Mouse (Mus musculus) liver, embryonic 16.5 days (tissue): ENCODE measurements around the gene Mthfd1. TPM values are rescaled to one million over a fixed set of nuclear protein-coding genes. Genes with fewer than 3 reads are reported as not detected.

Source experiments
- ATAC-seq: fragments of 200-750 bp; cut with Nextera tagmentation; 2 replicates; pipeline ENCODE4 v1.8.0; 2017; ENCODE audit warnings: low read depth, mild to moderate bottlenecking, moderate number of reproducible peaks, moderate library complexity
- H3K27ac ChIP-seq: fragments of 300-500 bp; sonication (generic); 2 replicates; pipeline ENCODE4 v1.5.1; 2014; ENCODE audit warnings: mild to moderate bottlenecking, low read length
- H3K27me3 ChIP-seq: fragments of 300-500 bp; sonication (generic); 2 replicates; pipeline ENCODE4 v1.6.1; 2014; ENCODE audit warnings: low read depth, low read length, mixed read lengths; ENCODE audit not compliant: control insufficient read depth, insufficient read depth
- H3K36me3 ChIP-seq: fragments of 300-500 bp; sonication (generic); 2 replicates; pipeline ENCODE4 v1.6.1; 2014; ENCODE audit warnings: mild to moderate bottlenecking; ENCODE audit not compliant: control insufficient read depth, insufficient read depth
- H3K4me1 ChIP-seq: fragments of 300-500 bp; sonication (generic); 2 replicates; pipeline ENCODE4 v1.6.1; 2014; ENCODE audit warnings: low read depth, low read length, mixed read lengths; ENCODE audit not compliant: control insufficient read depth
- H3K4me2 ChIP-seq: fragments of 300-500 bp; sonication (generic); 2 replicates; pipeline ENCODE4 v1.6.1; 2014; ENCODE audit warnings: low read depth, low read length, mixed read lengths
- H3K4me3 ChIP-seq: fragments of 300-500 bp; sonication (generic); 2 replicates; pipeline ENCODE4 v1.5.1; 2014; ENCODE audit warnings: low read depth, mild to moderate bottlenecking, low read length
- H3K9ac ChIP-seq: fragments of 300-500 bp; sonication (generic); 2 replicates; pipeline ENCODE4 v1.6.1; 2014; ENCODE audit warnings: low read depth, low read length
- H3K9me3 ChIP-seq: fragments of 300-500 bp; sonication (generic); replicated peaks from 2 replicates; pipeline ENCODE4 v1.6.1; 2016; ENCODE audit warnings: low read length; ENCODE audit not compliant: control insufficient read depth
- WGBS: fragments of 180-500 bp; shearing (Covaris S2); extraction: QIAGEN DNeasy Blood & Tissue Kit; methylation state at CpG from one replicate; pipeline ENCODE4 v1.1.7; 2014; ENCODE audit not compliant: insufficient replicate concordance; 5-methylcytosine and 5-hydroxymethylcytosine counted together
- polyA plus RNA-seq: library from polyadenylated mRNA; unstranded; fragments of >200 nt; fragmentation: Nextera tagmentation; extraction: Ambion mirVana; gene quantifications from 2 replicates; pipeline ENCODE4 v1.2.1, GENCODE M21; 2015

The Mthfd1 gene
- polyA plus RNA-seq, 1 experiment from 2014 or later: 100 TPM

- Histone ChIP-seq H3K4me3 (peak overlapping the region; percentile 78), H3K9ac (peak overlapping the region; percentile 78), H3K4me1 (peaks cover 24% of the 10 kb centered on the region), H3K27ac (peak overlapping the region; percentile 87), H3K9me3 (no peaks in the 10 kb centered on the region), H3K27me3 (no peaks in the 10 kb centered on the region), H3K36me3 (no peaks in the 10 kb centered on the region), H3K4me2 (peak overlapping the region; percentile 99)
- peak; percentile 8 for ATAC-seq
- under 1% methylated on average over 11 of the region's 11 CpGs for WGBS
These were observed 389 bp downstream of the Mthfd1 start for GRCm38 (mm10) chr12:76255499-76255875.

GRCm38 (mm10) chr12:76256114-76256843 lies 1.2 kb downstream of the Mthfd1 start:
- Histone ChIP-seq H3K9me3 (no peaks in the 10 kb centered on the region), H3K36me3 (no peaks in the 10 kb centered on the region), H3K4me2 (peak overlapping the region; percentile 99), H3K27ac (peak overlapping the region; percentile 87), H3K27me3 (no peaks in the 10 kb centered on the region), H3K9ac (peak overlapping the region; percentile 78), H3K4me1 (peaks cover 24% of the 10 kb centered on the region), H3K4me3 (peak overlapping the region; percentile 78)
- no peak for ATAC-seq
- WGBS: 3% methylated on average over 17 of the region's 17 CpGs

DNA sequence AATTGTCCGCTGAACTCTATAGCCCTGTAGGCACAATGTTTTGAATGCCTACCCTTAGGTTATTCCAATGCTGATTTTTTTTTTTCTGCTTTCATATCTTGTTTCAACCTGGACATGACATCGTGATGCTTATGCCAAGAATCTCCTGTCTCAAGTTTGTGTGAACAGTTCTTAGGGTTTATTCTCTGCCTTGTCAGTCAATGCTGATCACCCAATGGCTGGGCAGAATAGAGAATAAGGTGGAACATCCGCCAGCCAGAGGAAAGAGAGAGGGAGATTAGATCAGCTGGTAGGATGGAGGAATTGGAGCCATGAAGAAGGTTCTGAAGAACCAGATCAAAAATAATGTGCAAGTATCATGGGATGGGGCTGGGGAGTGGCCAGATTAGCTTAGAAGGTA lies 5.6 kb downstream of the Mthfd1 start:
- Histone ChIP-seq H3K27me3 (no peaks in the 10 kb centered on the region), H3K9me3 (no peaks in the 10 kb centered on the region), H3K9ac (no peak overlapping the region), H3K4me1 (peaks cover 24% of the 10 kb centered on the region), H3K4me3 (no peak overlapping the region), H3K27ac (no peak overlapping the region), H3K4me2 (no peak overlapping the region), H3K36me3 (no peaks in the 10 kb centered on the region)
- ATAC-seq: no peak
- 69% methylated on average over 3 of the region's 3 CpGs for WGBS

GRCm38 (mm10) chr12:76261556-76261955 lies 6.5 kb downstream of the Mthfd1 start:
- WGBS: 64% methylated on average over 4 of the region's 4 CpGs
- no peak overlapping the region for H3K4me2 ChIP-seq
- no peaks in the 10 kb centered on the region for H3K9me3 ChIP-seq
- H3K36me3 ChIP-seq: 0 out of 2 replicates have a peak, but pooled peaks cover 3% of the 10 kb centered on the region
- ATAC-seq: no peak
- H3K9ac ChIP-seq: no peak overlapping the region
- H3K27me3 ChIP-seq: no peaks in the 10 kb centered on the region
- no peak overlapping the region for H3K27ac ChIP-seq
- no peak overlapping the region for H3K4me3 ChIP-seq
- peaks cover 15% of the 10 kb centered on the region for H3K4me1 ChIP-seq

- Histone ChIP-seq H3K27me3 (no peaks in the 10 kb centered on the region), H3K9ac (no peak overlapping the region), H3K9me3 (no peaks in the 10 kb centered on the region), H3K4me3 (no peak overlapping the region), H3K4me1 (peaks cover 8% of the 10 kb centered on the region), H3K27ac (peak overlapping the region; percentile 66), H3K4me2 (no peak overlapping the region), H3K36me3 (0 out of 2 replicates have a peak, but pooled peaks cover 3% of the 10 kb centered on the region)
- WGBS: 74% methylated on average over 4 of the region's 4 CpGs
- peak; percentile 62 for ATAC-seq
These were observed 7.8 kb downstream of the Mthfd1 start for GRCm38 (mm10) chr12:76262918-76263317.

DNA sequence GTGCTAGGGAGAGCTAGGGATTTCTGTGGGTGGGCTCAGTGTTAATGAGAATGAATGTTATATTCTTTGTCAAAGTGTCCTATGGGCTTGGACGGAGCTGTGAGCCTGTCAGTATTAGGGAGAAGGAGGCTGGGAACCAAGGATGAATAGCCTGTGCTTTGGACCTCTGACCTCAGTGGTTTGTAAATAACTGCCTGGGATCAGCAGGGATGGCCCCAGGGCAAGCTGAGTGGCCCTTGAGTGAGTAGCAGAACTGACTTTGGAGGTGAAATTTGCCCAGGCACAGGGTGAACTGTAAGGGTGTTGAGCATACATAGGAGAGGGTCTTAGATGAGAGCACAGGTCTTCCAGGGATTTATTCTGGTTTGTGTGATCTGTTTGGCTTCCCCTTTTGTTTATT lies 8.8 kb downstream of the Mthfd1 start:
- Histone ChIP-seq H3K36me3 (0 out of 2 replicates have a peak, but pooled peaks cover 3% of the 10 kb centered on the region), H3K9ac (no peak overlapping the region), H3K4me3 (no peak overlapping the region), H3K9me3 (no peaks in the 10 kb centered on the region), H3K27ac (peak overlapping the region; percentile 66), H3K27me3 (no peaks in the 10 kb centered on the region), H3K4me2 (peak overlapping the region; percentile 31), H3K4me1 (peaks cover 16% of the 10 kb centered on the region)
- ATAC-seq: peak; percentile 60
- 63% methylated on average over 1 of the region's 1 CpGs for WGBS

GRCm38 (mm10) chr12:76264325-76264965 lies 9.3 kb downstream of the Mthfd1 start:
- H3K36me3 ChIP-seq: 0 out of 2 replicates have a peak, but pooled peaks cover 3% of the 10 kb centered on the region
- no peak overlapping the region for H3K9ac ChIP-seq
- peaks cover 17% of the 10 kb centered on the region for H3K4me1 ChIP-seq
- H3K9me3 ChIP-seq: no peaks in the 10 kb centered on the region
- no peak for ATAC-seq
- WGBS: 72% methylated on average over 9 of the region's 9 CpGs
- H3K4me2 ChIP-seq: no peak overlapping the region
- H3K27me3 ChIP-seq: no peaks in the 10 kb centered on the region
- H3K27ac ChIP-seq: no peak overlapping the region
- H3K4me3 ChIP-seq: no peak overlapping the region

DNA sequence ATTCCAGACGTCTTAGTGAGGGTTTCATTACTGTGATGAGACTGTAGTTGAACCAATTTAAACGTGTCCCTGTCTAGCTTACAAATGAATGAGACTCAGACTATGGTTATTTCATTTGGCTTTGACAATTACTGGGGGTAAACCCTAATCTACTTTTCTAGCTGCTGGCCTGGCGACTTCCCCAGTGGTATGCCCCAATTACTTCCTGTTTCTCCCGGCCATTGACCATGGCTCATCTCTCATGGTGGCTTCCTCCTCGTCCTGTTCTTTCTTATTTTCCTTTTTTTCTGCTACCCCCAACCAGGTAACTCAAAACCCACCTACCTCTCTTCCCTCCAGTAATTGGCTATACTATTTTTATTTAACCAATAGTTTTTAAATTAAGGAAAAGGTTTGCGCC lies 9.9 kb downstream of the Mthfd1 start:
- no peak overlapping the region for H3K27ac ChIP-seq
- no peak overlapping the region for H3K9ac ChIP-seq
- H3K27me3 ChIP-seq: no peaks in the 10 kb centered on the region
- ATAC-seq: no peak
- 0 out of 2 replicates have a peak, but pooled peaks cover 3% of the 10 kb centered on the region for H3K36me3 ChIP-seq
- 41% methylated on average over 6 of the region's 6 CpGs for WGBS
- H3K4me3 ChIP-seq: no peak overlapping the region
- H3K4me1 ChIP-seq: peaks cover 17% of the 10 kb centered on the region
- no peaks in the 10 kb centered on the region for H3K9me3 ChIP-seq
- no peak overlapping the region for H3K4me2 ChIP-seq

DNA sequence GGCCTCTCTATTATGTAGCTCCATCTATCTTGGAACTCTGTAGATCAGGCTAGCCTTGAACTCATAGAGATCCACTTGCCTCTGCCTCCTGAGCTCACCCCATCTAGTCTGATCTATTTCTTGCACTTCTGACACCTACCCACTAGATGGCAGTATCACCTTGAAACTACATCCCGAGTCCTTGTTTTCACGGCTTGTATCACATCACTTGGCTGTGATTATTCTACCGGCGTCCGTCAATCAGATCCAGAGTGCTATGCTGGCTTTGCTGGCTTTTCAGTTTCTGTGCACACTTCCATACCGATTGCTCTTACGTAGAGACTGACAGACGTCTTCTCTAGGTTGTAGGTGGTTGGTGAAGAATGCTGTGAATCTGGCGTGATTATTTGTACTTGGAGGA lies 11.8 kb downstream of the Mthfd1 start:
- Histone ChIP-seq H3K4me1 (peaks cover 18% of the 10 kb centered on the region), H3K27ac (no peak overlapping the region), H3K36me3 (0 out of 2 replicates have a peak, but pooled peaks cover 3% of the 10 kb centered on the region), H3K9me3 (no peaks in the 10 kb centered on the region), H3K9ac (no peak overlapping the region), H3K4me2 (no peak overlapping the region), H3K4me3 (no peak overlapping the region), H3K27me3 (no peaks in the 10 kb centered on the region)
- no peak for ATAC-seq
- WGBS: 58% methylated on average over 9 of the region's 9 CpGs
